Mouse (Mus musculus) layer of hippocampus, adult 2 months (tissue): ENCODE results near the gene Phka1. TPM values are rescaled to one million over a fixed set of nuclear protein-coding genes. Genes with fewer than 3 reads are reported as not detected.
"Not testable (repeated sequence)": the region's sequence is repeated elsewhere in the genome, so short reads cannot be mapped to it uniquely, and the experiment has no call there.

Experiments
- DNase-seq, 2 experiments: peaks; one replicate each; pipeline ENCODE4 v3.0.0; 2022; ENCODE audit warnings: low spot score in 2 of 2
- H3K27ac ChIP-seq: fragments of 200-600 bp; 2 replicates; pipeline ENCODE4 v1.8.1; 2022
- H3K4me3 ChIP-seq: fragments of 200-600 bp; 2 replicates; pipeline ENCODE4 v1.8.1; 2022; ENCODE audit warnings: mild to moderate bottlenecking
- CTCF ChIP-seq: fragments of 200-600 bp; conservative IDR thresholded peaks from 2 replicates; pipeline ENCODE4 v1.8.1; 2022; ENCODE audit warnings: antibody characterized with exemption, mild to moderate bottlenecking, moderate library complexity
- long read RNA-seq, 2 experiments: library from polyadenylated mRNA; stranded (forward); transcript quantifications; one replicate each; pipeline ENCODE4 v2.0.0; 2021; ENCODE audit warnings: borderline mapping rate in 2 of 2
- total RNA-seq, 2 experiments: library from RNA; stranded (reverse); gene quantifications; 2 replicates each; pipeline ENCODE4 v1.2.3; 2021

Gene Phka1
- total RNA-seq: 10 to 100 TPM; 24.2 to 26.8 TPM
- long read RNA-seq, experiment 1, full-length matches to known transcripts: 10 of 17 reads
- long read RNA-seq, experiment 1, partial matches to known transcripts: 4 of 17 reads
- long read RNA-seq, experiment 1, other reads (novel, unspliced or antisense): 3 of 17 reads
- long read RNA-seq, experiment 2, full-length matches to known transcripts: 10 of 15 reads
- long read RNA-seq, experiment 2, partial matches to known transcripts: 1 of 15 reads
- long read RNA-seq, experiment 2, other reads (novel, unspliced or antisense): 4 of 15 reads

- TF ChIP-seq CTCF: no peak; the same call in 1 of the 2 replicates
- Histone ChIP-seq H3K4me3 (peak within 1 kb of the TSS; percentile 64), H3K27ac (peak within 1 kb of the TSS; percentile 78)
- peak; percentile 47 to 58 for DNase-seq
Observed at GRCm38 (mm10) chrX:102643823-102644572, at the start of gene Phka1. Phka1 (minus strand) TSS chrX:102644246.

GRCm38 (mm10) chrX:102689252-102689651 is 45.2 kb upstream of the Phka1 start:
- not testable (repeated sequence) for H3K27ac ChIP-seq, H3K4me3 ChIP-seq
- peak; percentile 71 for TF ChIP-seq CTCF
- peak; percentile 21 to 38 for DNase-seq

GRCm38 (mm10) chrX:102686872-102687271 is 42.8 kb upstream of the Phka1 start, which contains the start of gene Gm3880:
Gm3880 (minus strand) TSS chrX:102686972.
- not testable (repeated sequence) for H3K4me3 ChIP-seq, H3K27ac ChIP-seq, DNase-seq

- H3K27ac ChIP-seq, DNase-seq, H3K4me3 ChIP-seq: not testable (repeated sequence)
Observed at GRCm38 (mm10) chrX:102684706-102685105, 40.7 kb upstream of the Phka1 start.

- H3K4me3 ChIP-seq: no peak overlapping the region
- no peak for TF ChIP-seq CTCF
- H3K27ac ChIP-seq: no peak overlapping the region
- no peak for DNase-seq
Observed at GRCm38 (mm10) chrX:102666641-102667040, 22.6 kb upstream of the Phka1 start.

- peak; percentile 77 for TF ChIP-seq CTCF
- no peak overlapping the region for H3K4me3 ChIP-seq
- H3K27ac ChIP-seq: no peak overlapping the region
- peak; percentile 8 to 25 for DNase-seq
Observed at GRCm38 (mm10) chrX:102660712-102661111, 16.7 kb upstream of the Phka1 start.

- TF ChIP-seq CTCF: no peak
- H3K4me3 ChIP-seq: no peak overlapping the region
Observed at GRCm38 (mm10) chrX:102645691-102646090, 1.6 kb upstream of the Phka1 start.

GRCm38 (mm10) chrX:102645146-102645545 is 1.1 kb upstream of the Phka1 start:
- Histone ChIP-seq H3K27ac (peak overlapping the region; percentile 78), H3K4me3 (no peak overlapping the region)
- no peak for TF ChIP-seq CTCF
- DNase-seq: no peak

More at GRCm38 (mm10) chrX:102645691-102646090, 1.6 kb upstream of the Phka1 start:
- no peak overlapping the region for H3K27ac ChIP-seq
- DNase-seq: no peak

- Histone ChIP-seq H3K27ac (peak overlapping the region; percentile 78), H3K4me3 (peak overlapping the region; percentile 64)
- no peak for TF ChIP-seq CTCF
- no peak for DNase-seq
Observed at GRCm38 (mm10) chrX:102644573-102644951, 516 bp upstream of the Phka1 start.

- no peak for TF ChIP-seq CTCF
Observed at GRCm38 (mm10) chrX:102601269-102601668, 42.8 kb downstream of the Phka1 start.

GRCm38 (mm10) chrX:102588560-102588959 is 55.5 kb downstream of the Phka1 start:
- no peak for DNase-seq
- H3K27ac ChIP-seq: peak overlapping the region; percentile 78; the same call in 1 of the 2 replicates
- no peak for TF ChIP-seq CTCF
- H3K4me3 ChIP-seq: no peak overlapping the region

More at GRCm38 (mm10) chrX:102601269-102601668, 42.8 kb downstream of the Phka1 start:
- H3K4me3 ChIP-seq: no peak overlapping the region
- no peak overlapping the region for H3K27ac ChIP-seq
- no peak for DNase-seq

GRCm38 (mm10) chrX:102571186-102571585 is 72.9 kb downstream of the Phka1 start:
- Histone ChIP-seq H3K4me3 (no peak overlapping the region), H3K27ac (peak overlapping the region; percentile 28; the same call in 1 of the 2 replicates)
- no peak for DNase-seq
- no peak for TF ChIP-seq CTCF

GRCm38 (mm10) chrX:102556906-102557305 is 87.1 kb downstream of the Phka1 start:
- H3K4me3 ChIP-seq: no peak overlapping the region

More at GRCm38 (mm10) chrX:102556906-102557305, 87.1 kb downstream of the Phka1 start:
- no peak for TF ChIP-seq CTCF
- DNase-seq: no peak
- H3K27ac ChIP-seq: no peak overlapping the region
